Mouse (Mus musculus) limb, embryonic 13.5 days (tissue): ENCODE data around the gene Gm42791. TPM values are rescaled to one million over a fixed set of nuclear protein-coding genes. Genes with fewer than 3 reads are reported as not detected.

Source experiments
- ATAC-seq: fragments of 200-750 bp; cut with Nextera tagmentation; 2 replicates; pipeline ENCODE4 v1.8.0; 2017; ENCODE audit warnings: low read depth, moderate number of reproducible peaks, moderate TSS enrichment; ENCODE audit not compliant: low FRiP score
- H3K27ac ChIP-seq: fragments of 300-500 bp; sonication (generic); 2 replicates; pipeline ENCODE4 v1.5.1; 2015; ENCODE audit warnings: inconsistent platforms, mild to moderate bottlenecking, moderate library complexity
- H3K27me3 ChIP-seq: fragments of 300-500 bp; sonication (generic); 2 replicates; pipeline ENCODE4 v1.6.1; 2015; ENCODE audit warnings: mild to moderate bottlenecking, inconsistent platforms
- H3K36me3 ChIP-seq: fragments of 300-500 bp; sonication (generic); 2 replicates; pipeline ENCODE4 v1.6.1; 2015; ENCODE audit warnings: inconsistent platforms, mild to moderate bottlenecking, moderate library complexity
- H3K4me1 ChIP-seq: fragments of 300-500 bp; sonication (generic); 2 replicates; pipeline ENCODE4 v1.6.1; 2015; ENCODE audit warnings: inconsistent platforms
- H3K4me2 ChIP-seq: fragments of 300-500 bp; sonication (generic); replicated peaks from 2 replicates; pipeline ENCODE4 v1.6.1; 2015; ENCODE audit warnings: inconsistent platforms, mild to moderate bottlenecking, moderate library complexity
- H3K4me3 ChIP-seq: fragments of 300-500 bp; sonication (generic); 2 replicates; pipeline ENCODE4 v1.5.1; 2015; ENCODE audit warnings: moderate library complexity, mild to moderate bottlenecking, inconsistent platforms
- H3K9ac ChIP-seq: fragments of 300-500 bp; sonication (generic); 2 replicates; pipeline ENCODE4 v1.6.1; 2015; ENCODE audit warnings: mild to moderate bottlenecking, inconsistent platforms
- H3K9me3 ChIP-seq: fragments of 300-500 bp; sonication (generic); 2 replicates; pipeline ENCODE4 v1.6.1; 2016; ENCODE audit warnings: inconsistent platforms
- WGBS: fragments of 180-500 bp; shearing (Covaris S2); methylation state at CpG from one replicate; pipeline ENCODE4 v1.1.7; 2015; 5-methylcytosine and 5-hydroxymethylcytosine counted together
- polyA plus RNA-seq: library from polyadenylated mRNA; unstranded; fragments of >200 nt; fragmentation: Nextera tagmentation; extraction: Ambion mirVana; gene quantifications from 2 replicates; pipeline ENCODE4 v1.2.1, GENCODE M21; 2015

Gm42791 gene
- polyA plus RNA-seq, 1 experiment from 2014 or later = 1.6 TPM

DNA sequence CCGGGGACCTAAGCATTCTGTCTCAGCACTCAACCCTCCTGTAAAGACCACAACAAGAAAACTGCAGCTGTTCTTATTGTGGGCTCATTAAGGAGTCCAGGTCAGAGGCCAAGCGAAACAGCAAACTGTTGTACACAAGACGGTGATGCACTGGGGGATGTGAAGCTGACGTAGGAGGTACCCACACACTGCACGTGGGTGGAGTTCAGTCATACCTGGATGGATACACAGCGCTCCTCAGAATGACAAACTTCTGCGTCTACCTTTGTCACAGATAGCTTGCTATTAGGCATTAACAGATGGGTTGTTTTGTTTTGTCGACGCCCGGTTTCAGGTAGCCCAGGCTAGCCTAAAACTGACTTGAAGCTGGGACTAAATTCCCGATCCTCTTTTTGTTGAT lies 2.3 kb downstream of the Gm42791 start:
- H3K9ac ChIP-seq = no peak overlapping the region
- no peak overlapping the region for H3K27ac ChIP-seq
- H3K9me3 ChIP-seq = peaks cover 27% of the 10 kb centered on the region
- no peak overlapping the region for H3K4me2 ChIP-seq
- peaks cover 28% of the 10 kb centered on the region for H3K4me1 ChIP-seq
- no peak overlapping the region for H3K4me3 ChIP-seq
- H3K27me3 ChIP-seq = no peaks in the 10 kb centered on the region
- ATAC-seq = no peak
- 97% methylated on average over 11 of the region's 11 CpGs for WGBS
- peaks cover 14% of the 10 kb centered on the region for H3K36me3 ChIP-seq

DNA sequence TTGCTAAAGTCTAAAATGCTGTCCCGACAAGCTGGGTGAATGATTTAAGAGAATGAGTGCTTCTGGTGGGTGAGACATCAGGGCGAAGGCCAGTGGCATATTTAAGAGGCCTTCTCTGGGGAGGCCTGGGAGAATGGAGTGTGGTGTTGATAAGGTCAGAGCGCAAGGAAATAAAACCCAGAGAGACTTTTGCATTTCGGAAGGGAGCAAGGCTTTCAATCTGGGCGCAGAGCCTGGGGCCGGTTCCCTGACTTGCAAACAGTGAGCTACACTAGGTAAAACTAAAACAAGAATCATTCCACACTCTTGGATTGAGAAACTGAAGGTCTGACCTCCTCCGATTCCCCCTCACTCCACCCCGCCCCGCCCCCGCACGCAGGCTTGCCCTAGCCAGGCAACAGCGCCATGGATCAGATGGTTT lies 4.0 kb downstream of the Gm42791 start:
- Histone ChIP-seq H3K4me1 (peaks cover 20% of the 10 kb centered on the region), H3K9ac (no peak overlapping the region; the same call in 1 of the 2 replicates), H3K9me3 (peaks cover 27% of the 10 kb centered on the region), H3K4me3 (no peak overlapping the region), H3K27me3 (no peaks in the 10 kb centered on the region), H3K4me2 (0 out of 2 replicates have a peak overlapping the region, but pooled peaks have one; percentile 7), H3K36me3 (peaks cover 14% of the 10 kb centered on the region), H3K27ac (peak overlapping the region; percentile 33; the same call in 1 of the 2 replicates)
- WGBS = 66% methylated on average over 12 of the region's 12 CpGs
- no peak for ATAC-seq

DNA sequence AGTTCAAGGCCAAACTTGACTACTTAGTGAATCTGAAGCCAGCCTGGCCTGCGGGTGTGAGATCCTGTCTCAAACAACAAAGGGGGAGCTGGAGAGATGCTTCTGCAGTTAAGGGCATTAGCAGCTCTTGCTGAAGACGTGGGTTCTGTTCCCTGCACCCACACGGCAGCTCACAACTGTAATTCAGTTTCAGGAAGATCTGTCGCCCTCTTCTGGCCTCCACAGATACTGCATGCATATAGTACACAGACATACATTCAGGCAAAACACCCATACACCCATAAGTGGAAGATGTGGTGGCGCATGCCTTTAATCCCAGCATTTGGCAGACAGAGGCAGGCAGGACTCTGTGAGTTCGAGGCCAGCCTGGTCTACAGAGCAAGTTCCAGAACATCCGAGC lies 5.5 kb downstream of the Gm42791 start:
- ATAC-seq = no peak
- H3K4me3 ChIP-seq = no peak overlapping the region
- peaks cover 13% of the 10 kb centered on the region for H3K4me1 ChIP-seq
- no peak overlapping the region for H3K9ac ChIP-seq
- WGBS = 90% methylated on average over 7 of the region's 7 CpGs
- H3K36me3 ChIP-seq = peaks cover 17% of the 10 kb centered on the region
- H3K4me2 ChIP-seq = no peak overlapping the region
- no peaks in the 10 kb centered on the region for H3K27me3 ChIP-seq
- H3K27ac ChIP-seq = no peak overlapping the region
- peaks cover 31% of the 10 kb centered on the region for H3K9me3 ChIP-seq

DNA sequence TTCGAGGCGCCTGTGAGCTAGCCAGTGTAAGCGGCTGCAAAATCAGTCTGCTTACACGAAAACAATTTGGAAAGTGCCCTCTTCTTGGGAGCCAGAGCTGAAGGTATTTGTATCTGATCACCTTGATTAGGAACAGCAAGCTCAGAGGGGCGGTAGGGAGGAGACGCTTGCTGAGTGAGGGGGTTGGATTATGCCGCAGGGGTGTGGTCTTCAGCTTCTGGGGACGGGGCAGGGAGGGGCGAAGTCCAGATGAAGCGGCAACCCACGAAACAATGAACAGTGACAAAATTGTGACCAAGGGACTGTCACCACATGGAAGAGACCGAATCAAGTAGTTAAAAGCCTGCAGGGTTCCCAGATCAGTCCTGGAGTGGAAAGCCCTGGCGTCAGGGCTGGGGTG lies 10.0 kb downstream of the Gm42791 start:
- H3K4me2 ChIP-seq = no peak overlapping the region
- peaks cover 14% of the 10 kb centered on the region for H3K36me3 ChIP-seq
- H3K4me3 ChIP-seq = no peak overlapping the region
- no peak overlapping the region for H3K27ac ChIP-seq
- H3K27me3 ChIP-seq = no peaks in the 10 kb centered on the region
- peaks cover 5% of the 10 kb centered on the region; the same call in 1 of the 2 replicates for H3K4me1 ChIP-seq
- no peak overlapping the region for H3K9ac ChIP-seq
- WGBS = 57% methylated on average over 13 of the region's 13 CpGs
- no peak for ATAC-seq
- peaks cover 26% of the 10 kb centered on the region for H3K9me3 ChIP-seq

DNA sequence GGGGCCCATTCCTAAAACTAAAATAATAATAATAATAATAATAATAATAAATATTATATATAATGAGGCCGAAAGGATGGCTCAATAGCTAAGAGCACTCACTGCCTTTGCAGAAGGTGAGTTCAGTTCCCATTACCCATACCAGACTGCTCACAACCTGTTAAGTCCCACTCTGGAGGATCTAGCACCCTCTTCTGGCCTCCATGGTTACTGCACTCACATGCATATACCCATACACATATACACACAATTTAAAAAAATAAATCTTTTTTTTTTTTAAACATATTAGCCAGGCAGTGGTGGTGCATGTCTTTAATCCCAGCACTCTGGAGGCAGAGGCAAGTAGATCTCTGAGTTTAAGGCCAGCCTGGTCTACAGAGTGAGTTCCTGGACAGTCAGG lies 11.3 kb downstream of the Gm42791 start:
- no peak overlapping the region for H3K4me2 ChIP-seq
- peaks cover 14% of the 10 kb centered on the region for H3K36me3 ChIP-seq
- 100% methylated on average over 1 of the region's 1 CpGs for whole genome bisulfite sequencing
- H3K4me1 ChIP-seq = peaks cover 7% of the 10 kb centered on the region
- no peak overlapping the region for H3K27ac ChIP-seq
- H3K9me3 ChIP-seq = peaks cover 21% of the 10 kb centered on the region
- H3K27me3 ChIP-seq = no peaks in the 10 kb centered on the region
- no peak overlapping the region for H3K9ac ChIP-seq
- ATAC-seq = no peak
- H3K4me3 ChIP-seq = no peak overlapping the region

DNA sequence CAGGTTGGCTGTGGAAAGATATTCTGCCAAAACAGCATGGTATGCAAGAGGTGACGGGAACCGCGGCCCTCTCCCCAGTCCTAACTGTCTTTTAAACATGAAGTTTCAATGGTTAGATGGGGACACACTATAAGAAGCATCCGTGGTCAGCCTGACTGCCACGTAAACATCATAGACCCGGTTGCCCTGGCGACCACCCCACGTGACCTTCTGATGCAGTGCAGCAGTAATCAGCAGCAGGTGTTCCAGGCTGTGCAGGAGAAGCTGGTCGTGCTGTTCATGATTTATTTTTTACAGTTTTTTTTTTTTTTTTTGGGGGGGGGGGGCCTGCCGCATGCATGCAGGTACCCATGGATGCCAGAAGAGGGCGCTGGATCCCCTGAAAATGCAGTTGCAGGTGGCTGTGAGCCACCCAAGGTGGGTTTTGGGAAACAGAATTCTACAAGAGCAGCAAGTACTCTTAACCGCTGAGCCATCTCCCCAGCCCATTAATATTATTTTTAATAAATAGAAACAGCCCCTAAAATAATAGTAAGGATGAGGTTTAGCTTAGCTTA lies 11.8 kb downstream of the Gm42791 start:
- 54% methylated on average over 11 of the region's 12 CpGs for WGBS
- Histone ChIP-seq H3K27ac (no peak overlapping the region), H3K4me3 (no peak overlapping the region), H3K9ac (no peak overlapping the region), H3K9me3 (peaks cover 18% of the 10 kb centered on the region), H3K36me3 (peaks cover 14% of the 10 kb centered on the region), H3K4me2 (no peak overlapping the region), H3K4me1 (peaks cover 12% of the 10 kb centered on the region), H3K27me3 (no peaks in the 10 kb centered on the region)
- ATAC-seq = no peak

DNA sequence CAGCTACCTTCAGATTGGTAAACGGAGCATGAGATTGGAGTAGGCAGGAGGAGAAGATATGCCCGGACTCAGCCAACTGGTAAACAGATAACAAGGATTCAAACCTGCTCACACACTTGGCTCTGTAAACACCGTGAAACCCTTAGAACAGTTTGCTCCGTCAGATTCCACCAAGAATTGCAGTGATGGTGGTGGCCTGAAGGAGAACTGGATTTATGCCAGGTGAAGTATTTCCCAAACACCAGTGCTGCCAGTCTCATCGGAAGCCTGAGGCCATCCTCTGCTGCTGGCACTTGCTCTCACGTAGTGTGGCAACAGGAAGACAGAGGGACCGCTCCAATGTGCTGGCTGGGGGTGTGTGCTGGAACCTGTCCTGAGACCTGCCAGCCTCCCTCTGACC lies 12.6 kb downstream of the Gm42791 start:
- Histone ChIP-seq H3K4me1 (peaks cover 20% of the 10 kb centered on the region), H3K36me3 (peaks cover 10% of the 10 kb centered on the region), H3K27ac (no peak overlapping the region), H3K9ac (no peak overlapping the region), H3K27me3 (no peaks in the 10 kb centered on the region), H3K4me3 (no peak overlapping the region), H3K4me2 (no peak overlapping the region), H3K9me3 (peaks cover 13% of the 10 kb centered on the region)
- ATAC-seq = no peak
- WGBS = 92% methylated on average over 7 of the region's 7 CpGs

DNA sequence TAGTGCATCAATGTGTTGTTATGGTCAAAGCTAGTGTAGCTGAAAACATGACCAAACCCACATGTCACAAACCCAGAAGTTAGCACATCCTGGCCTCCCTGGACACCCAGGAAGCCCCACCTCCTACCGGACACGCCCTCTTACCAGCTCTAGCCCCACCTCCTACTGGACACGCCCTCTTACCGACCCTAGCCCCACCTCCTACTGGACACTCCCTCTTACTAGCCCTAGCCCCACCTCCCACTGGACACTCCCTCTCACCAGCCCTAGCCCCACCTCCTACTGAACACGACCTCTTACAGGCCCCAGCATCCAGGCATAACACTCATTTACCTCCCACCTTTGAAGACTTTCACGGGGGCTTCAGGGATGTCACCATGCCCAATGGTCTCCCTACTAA lies 14.3 kb downstream of the Gm42791 start:
- WGBS = 43% methylated on average over 6 of the region's 6 CpGs
- H3K4me2 ChIP-seq = no peak overlapping the region
- no peak overlapping the region for H3K27ac ChIP-seq
- no peak overlapping the region for H3K4me3 ChIP-seq
- no peak for ATAC-seq
- H3K36me3 ChIP-seq = peaks cover 10% of the 10 kb centered on the region
- H3K9ac ChIP-seq = no peak overlapping the region
- peaks cover 21% of the 10 kb centered on the region for H3K4me1 ChIP-seq
- peaks cover 13% of the 10 kb centered on the region for H3K9me3 ChIP-seq
- H3K27me3 ChIP-seq = no peaks in the 10 kb centered on the region

DNA sequence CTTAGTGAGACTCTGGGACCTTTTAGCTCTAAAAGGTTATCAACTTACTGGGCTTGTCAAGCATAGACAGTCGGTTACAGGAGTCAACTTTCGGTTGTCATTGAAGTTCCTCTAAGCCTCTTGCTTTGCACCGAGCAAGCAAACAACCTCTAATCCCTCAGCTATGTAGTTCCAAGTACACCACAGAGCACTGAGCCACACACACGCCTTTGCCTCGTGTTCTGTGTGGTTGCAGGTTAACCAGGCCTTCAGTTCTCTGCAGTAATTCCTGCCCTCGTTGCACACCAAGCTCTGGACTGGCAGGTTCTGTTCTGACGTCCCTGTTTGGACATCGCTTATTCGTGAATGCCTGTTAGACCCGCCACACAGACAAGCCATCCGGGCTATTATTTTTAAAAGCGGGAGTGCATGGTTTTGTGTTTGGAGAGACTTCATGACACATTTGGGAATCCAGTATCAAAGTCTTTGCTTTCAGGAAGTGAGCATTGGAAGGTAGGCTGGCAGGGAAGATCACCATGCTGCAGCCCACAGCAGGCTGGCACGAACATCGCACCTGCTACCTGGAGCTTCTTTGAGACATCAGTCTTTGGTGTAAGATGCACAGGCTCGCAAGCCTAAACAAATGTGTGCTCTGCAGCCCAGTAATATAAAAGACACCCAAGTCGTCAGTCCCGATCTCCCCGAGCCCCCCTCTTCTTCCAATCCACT lies 16.3 kb downstream of the Gm42791 start:
- Histone ChIP-seq H3K27me3 (no peaks in the 10 kb centered on the region), H3K9ac (no peak overlapping the region), H3K27ac (peak overlapping the region; percentile 59), H3K4me3 (no peak overlapping the region), H3K4me1 (peaks cover 21% of the 10 kb centered on the region), H3K4me2 (no peak overlapping the region), H3K9me3 (peaks cover under 1% of the 10 kb centered on the region), H3K36me3 (no peaks in the 10 kb centered on the region; the same call in 1 of the 2 replicates)
- no peak for ATAC-seq
- WGBS = 56% methylated on average over 18 of the region's 18 CpGs

DNA sequence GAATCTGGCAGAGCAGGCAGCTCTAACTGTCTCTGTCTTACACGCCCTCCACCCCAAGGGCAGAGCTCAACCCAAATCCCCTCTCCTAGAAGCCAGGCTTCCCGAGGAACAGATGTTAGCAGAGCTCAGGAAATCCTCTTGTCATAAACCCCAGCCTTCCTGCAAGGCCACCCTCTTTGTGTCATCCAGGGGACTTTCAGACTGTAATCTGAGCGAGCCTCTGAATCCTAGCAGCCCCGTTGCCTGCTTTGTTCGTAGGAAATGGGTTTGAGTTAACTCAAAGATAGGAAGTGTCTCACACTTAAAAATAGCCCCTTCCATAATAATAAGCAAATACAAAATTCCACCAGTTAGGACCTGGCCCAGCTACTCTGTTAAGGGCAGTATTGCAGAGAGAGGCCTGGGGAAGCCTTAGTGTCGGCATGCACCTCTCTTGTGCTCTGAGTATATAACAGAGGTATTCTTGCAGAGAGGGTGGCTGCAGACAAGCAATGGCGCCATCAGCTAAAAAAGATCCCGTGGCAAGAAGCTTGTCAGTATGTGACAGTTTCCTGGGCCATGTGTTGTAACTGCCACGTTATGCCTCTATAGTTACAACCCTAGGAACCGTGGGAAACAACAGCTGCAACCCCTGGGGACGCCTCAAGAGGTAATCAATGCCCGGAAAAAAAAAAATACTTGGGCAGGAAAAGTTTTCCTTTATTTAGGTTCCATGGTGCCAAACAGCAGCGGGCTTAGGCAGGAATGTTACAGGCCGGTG lies 17.1 kb downstream of the Gm42791 start:
- no peaks in the 10 kb centered on the region for H3K9me3 ChIP-seq
- peaks cover 28% of the 10 kb centered on the region for H3K4me1 ChIP-seq
- no peaks in the 10 kb centered on the region for H3K27me3 ChIP-seq
- no peaks in the 10 kb centered on the region; the same call in 1 of the 2 replicates for H3K36me3 ChIP-seq
- H3K9ac ChIP-seq = peak overlapping the region; percentile 43; the same call in 1 of the 2 replicates
- whole genome bisulfite sequencing = 9% methylated on average over 14 of the region's 14 CpGs
- no peak overlapping the region for H3K4me3 ChIP-seq
- H3K27ac ChIP-seq = peak overlapping the region; percentile 72
- peak overlapping the region; percentile 14; the same call in 1 of the 2 replicates for H3K4me2 ChIP-seq
- ATAC-seq = peak; percentile 70

DNA sequence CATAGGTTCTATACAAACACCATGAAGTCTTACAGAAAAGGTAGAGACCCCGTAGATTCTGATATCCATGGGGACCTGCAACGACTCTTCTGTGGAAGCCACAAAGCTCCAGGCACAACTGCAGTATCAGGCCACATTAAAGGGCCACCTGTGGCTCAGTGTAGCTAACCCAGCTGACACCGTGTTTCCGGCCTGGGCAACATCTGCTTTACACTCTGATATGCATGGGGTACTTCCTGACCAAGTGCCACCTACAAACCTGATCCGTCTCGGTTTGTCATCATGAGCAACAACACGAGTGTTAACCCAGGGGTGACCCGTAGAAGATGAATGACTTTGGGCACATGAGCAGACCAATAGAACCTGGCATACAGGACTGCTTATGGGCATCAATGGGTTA lies 18.1 kb downstream of the Gm42791 start:
- WGBS = 64% methylated on average over 8 of the region's 8 CpGs
- peaks cover 33% of the 10 kb centered on the region for H3K4me1 ChIP-seq
- no peaks in the 10 kb centered on the region for H3K9me3 ChIP-seq
- H3K27ac ChIP-seq = peak overlapping the region; percentile 35; the same call in 1 of the 2 replicates
- H3K36me3 ChIP-seq = no peaks in the 10 kb centered on the region
- no peak overlapping the region for H3K4me2 ChIP-seq
- H3K4me3 ChIP-seq = no peak overlapping the region
- H3K9ac ChIP-seq = no peak overlapping the region
- no peak for ATAC-seq
- H3K27me3 ChIP-seq = no peaks in the 10 kb centered on the region

DNA sequence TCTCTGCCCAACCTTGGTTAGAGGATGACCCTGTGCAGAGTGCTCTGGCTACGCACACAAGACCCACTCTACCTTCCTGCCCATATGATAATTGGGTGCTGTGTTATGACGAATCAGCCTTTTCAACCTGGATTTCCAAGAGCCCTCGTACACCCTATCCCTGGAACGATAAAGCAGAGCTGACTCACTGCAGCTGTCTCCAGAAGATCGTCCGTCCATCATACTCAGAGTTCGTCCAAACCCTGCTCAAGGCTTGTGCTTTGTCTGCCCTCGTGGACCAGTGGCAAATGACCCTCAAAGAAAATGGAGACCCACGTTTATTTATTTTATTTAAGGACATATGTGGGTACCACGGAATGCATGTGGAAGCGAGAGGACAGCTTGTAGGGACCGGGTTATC lies 19.9 kb downstream of the Gm42791 start:
- Histone ChIP-seq H3K9me3 (no peaks in the 10 kb centered on the region), H3K36me3 (no peaks in the 10 kb centered on the region), H3K27me3 (no peaks in the 10 kb centered on the region), H3K27ac (no peak overlapping the region), H3K4me1 (peaks cover 34% of the 10 kb centered on the region), H3K9ac (no peak overlapping the region), H3K4me3 (no peak overlapping the region), H3K4me2 (no peak overlapping the region)
- no peak for ATAC-seq
- 89% methylated on average over 12 of the region's 12 CpGs for WGBS
